Mouse (Mus musculus) CH12.LX (cell line): ENCODE measurements around the gene App. TPM values are rescaled to one million over a fixed set of nuclear protein-coding genes. Genes with fewer than 3 reads are reported as not detected.

Experiments used
- DNase-seq: peaks from one replicate; pipeline ENCODE4 v3.0.0-alpha.2; 2013; ENCODE audit errors: extremely low read depth
- H3K27ac ChIP-seq: 2 replicates; pipeline ENCODE4 v1.5.1; 2012; ENCODE audit warnings: low read depth, mild to moderate bottlenecking, control low read depth, moderate library complexity; ENCODE audit not compliant: insufficient read depth
- H3K27me3 ChIP-seq: replicated peaks from 2 replicates; pipeline ENCODE3; 2012; ENCODE audit warnings: inconsistent platforms
- H3K36me3 ChIP-seq, 2 experiments: replicated peaks in 1 of 2; 2 replicates each; pipeline versions ENCODE3 to v1.6.1; 2012; ENCODE audit warnings: inconsistent platforms in 1 of 2, low read length in 1 of 2, mild to moderate bottlenecking in 1 of 2, mixed read lengths in 1 of 2, moderate library complexity in 1 of 2; ENCODE audit not compliant: control insufficient read depth in 1 of 2, insufficient read depth in 1 of 2
- H3K4me1 ChIP-seq, 2 experiments: 2 replicates each; pipeline ENCODE4 v1.6.1; 2012; ENCODE audit warnings: inconsistent platforms in 1 of 2, moderate library complexity in 1 of 2; ENCODE audit not compliant: insufficient read depth in 2 of 2, control insufficient read depth in 1 of 2
- H3K4me2 ChIP-seq: 2 replicates; pipeline ENCODE4 v1.6.1; 2012; ENCODE audit warnings: low read depth, mild to moderate bottlenecking, control low read depth; ENCODE audit not compliant: poor library complexity, insufficient read depth, severe bottlenecking
- H3K4me3 ChIP-seq, 3 experiments: fragments of 150-350 bp in 1 of 3; sonication (generic) in 1 of 3; replicated peaks in 1 of 3; 2 replicates each; pipeline versions ENCODE3 to v1.5.1; 2011 to 2012; ENCODE audit warnings: low read depth in 2 of 3, low read length in 2 of 3, mild to moderate bottlenecking in 2 of 3, moderate library complexity in 2 of 3, control low read depth in 1 of 3, improper control_type of control experiment in 1 of 3, inconsistent platforms in 1 of 3, mixed read lengths in 1 of 3; ENCODE audit not compliant: poor library complexity in 1 of 3
- H3K79me2 ChIP-seq: replicated peaks from 2 replicates; pipeline ENCODE4 v1.6.1; 2012; ENCODE audit warnings: mild to moderate bottlenecking, moderate library complexity; ENCODE audit not compliant: control insufficient read depth, poor library complexity, insufficient read depth, severe bottlenecking; ENCODE audit errors: extremely low read depth
- H3K9ac ChIP-seq: 2 replicates; pipeline ENCODE4 v1.6.1; 2012; ENCODE audit warnings: low read depth, mild to moderate bottlenecking, control low read depth, moderate library complexity; ENCODE audit not compliant: insufficient read depth
- H3K9me3 ChIP-seq: replicated peaks from 2 replicates; pipeline ENCODE3; 2012; ENCODE audit warnings: low read length, inconsistent platforms, mixed read lengths
- BHLHE40 ChIP-seq: IDR thresholded peaks from 2 replicates; pipeline ENCODE4 v1.6.1; 2011; ENCODE audit warnings: mild to moderate bottlenecking, low read depth, low read length, improper control_type of control experiment
- CHD1 ChIP-seq: IDR thresholded peaks from 2 replicates; pipeline ENCODE4 v1.6.1; 2012; ENCODE audit warnings: low read depth, low read length, improper control_type of control experiment, inconsistent platforms
- CHD2 ChIP-seq: IDR thresholded peaks from 2 replicates; pipeline ENCODE4 v1.6.1; 2011; ENCODE audit warnings: low read length, improper control_type of control experiment
- ELF1 ChIP-seq: IDR thresholded peaks from 2 replicates; pipeline ENCODE4 v1.6.1; 2014; ENCODE audit warnings: low read depth, mild to moderate bottlenecking, inconsistent platforms, low read length, improper control_type of control experiment
- GABPA ChIP-seq: IDR thresholded peaks from 2 replicates; pipeline ENCODE4 v1.6.1; 2012; ENCODE audit warnings: low read depth, low read length, improper control_type of control experiment, inconsistent platforms; ENCODE audit not compliant: insufficient replicate concordance
- HCFC1 ChIP-seq: IDR thresholded peaks from 2 replicates; pipeline ENCODE4 v1.6.1; 2012; ENCODE audit warnings: low read depth, mild to moderate bottlenecking, inconsistent platforms, low read length, improper control_type of control experiment
- IRF4 ChIP-seq: IDR thresholded peaks from 2 replicates; pipeline ENCODE4 v1.6.1; 2014; ENCODE audit warnings: low read depth, mild to moderate bottlenecking, inconsistent platforms, low read length, improper control_type of control experiment
- JUN ChIP-seq: IDR thresholded peaks from 2 replicates; pipeline ENCODE4 v1.6.1; 2011; ENCODE audit warnings: low read depth, mild to moderate bottlenecking, low read length, improper control_type of control experiment, moderate library complexity; ENCODE audit not compliant: insufficient read depth
- JUND ChIP-seq: conservative IDR thresholded peaks from 2 replicates; pipeline ENCODE4 v1.6.1; 2011; ENCODE audit warnings: low read depth, low read length, improper control_type of control experiment
- MAFK ChIP-seq: IDR thresholded peaks from 2 replicates; pipeline ENCODE4 v1.6.1; 2011; ENCODE audit warnings: low read length, improper control_type of control experiment; ENCODE audit not compliant: insufficient replicate concordance
- MAX ChIP-seq: IDR thresholded peaks from 2 replicates; pipeline ENCODE4 v1.6.1; 2011; ENCODE audit warnings: low read length, improper control_type of control experiment
- MAZ ChIP-seq: IDR thresholded peaks from 2 replicates; pipeline ENCODE4 v1.6.1; 2012; ENCODE audit warnings: low read depth, mild to moderate bottlenecking, inconsistent platforms, low read length, improper control_type of control experiment, moderate library complexity
- MEF2A ChIP-seq: IDR thresholded peaks from 2 replicates; pipeline ENCODE4 v1.6.1; 2014; ENCODE audit warnings: low read depth, mild to moderate bottlenecking, inconsistent platforms, low read length, improper control_type of control experiment, borderline replicate concordance
- MXI1 ChIP-seq: IDR thresholded peaks from 2 replicates; pipeline ENCODE4 v1.6.1; 2011; ENCODE audit warnings: mild to moderate bottlenecking, low read depth, low read length, improper control_type of control experiment
- MYC ChIP-seq: IDR thresholded peaks from 2 replicates; pipeline ENCODE4 v1.6.1; 2011; ENCODE audit warnings: low read depth, mild to moderate bottlenecking, improper control_type of control experiment, low read length
- NELFE ChIP-seq: IDR thresholded peaks from 2 replicates; pipeline ENCODE4 v1.6.1; 2011; ENCODE audit warnings: low read depth, low read length, improper control_type of control experiment
- POLR2A ChIP-seq: IDR thresholded peaks from 2 replicates; pipeline ENCODE4 v1.6.1; 2011; ENCODE audit warnings: low read depth, mild to moderate bottlenecking, improper control_type of control experiment, low read length
- RAD21 ChIP-seq: IDR thresholded peaks from 2 replicates; pipeline ENCODE4 v1.6.1; 2011; ENCODE audit warnings: low read depth, mild to moderate bottlenecking, low read length, improper control_type of control experiment, moderate library complexity
- RCOR1 ChIP-seq: conservative IDR thresholded peaks from 2 replicates; pipeline ENCODE4 v1.6.1; 2012; ENCODE audit warnings: low read depth, mild to moderate bottlenecking, inconsistent platforms, low read length, improper control_type of control experiment
- TBP ChIP-seq: conservative IDR thresholded peaks from 2 replicates; pipeline ENCODE4 v1.6.1; 2011; ENCODE audit warnings: low read depth, low read length, improper control_type of control experiment
- TCF12 ChIP-seq: IDR thresholded peaks from 2 replicates; pipeline ENCODE4 v1.6.1; 2014; ENCODE audit warnings: low read depth, mild to moderate bottlenecking, inconsistent platforms, low read length, improper control_type of control experiment
- USF1 ChIP-seq: IDR thresholded peaks from 2 replicates; pipeline ENCODE4 v1.6.1; 2014; ENCODE audit warnings: low read depth, mild to moderate bottlenecking, inconsistent platforms, low read length, improper control_type of control experiment
- ZC3H11A ChIP-seq: IDR thresholded peaks from 2 replicates; pipeline ENCODE4 v1.6.1; 2012; ENCODE audit warnings: low read depth, mild to moderate bottlenecking, inconsistent platforms, low read length, improper control_type of control experiment
- ZMIZ1 ChIP-seq: IDR thresholded peaks from 2 replicates; pipeline ENCODE4 v1.6.1; 2012; ENCODE audit warnings: low read depth, mild to moderate bottlenecking, inconsistent platforms, low read length, improper control_type of control experiment
- ZNF384 ChIP-seq: IDR thresholded peaks from 2 replicates; pipeline ENCODE4 v1.6.1; 2012; ENCODE audit warnings: low read depth, low read length, improper control_type of control experiment, inconsistent platforms
- dilution Hi-C: fragments of 300-500 bp; cut with MboI; formaldehyde crosslinking; loops from 2 replicates; pipeline ENCODE4 v1.14.3; 2020; ENCODE audit warnings: low sequenced_read_pairs; ENCODE audit not compliant: extremely low pct_unique_long_range_greater_than_20kb, extremely low pct_ligation_motif_present
- in situ Hi-C: fragments of 300-500 bp; cut with MboI; formaldehyde crosslinking; loops from 3 replicates; pipeline ENCODE4 v1.14.3; 2019; ENCODE audit warnings: low sequenced_read_pairs, low pct_ligation_motif_present, low pct_unique_long_range_greater_than_20kb, mixed read lengths
- polyA plus RNA-seq: library from polyadenylated mRNA; unstranded; fragments of >175 nt; gene quantifications from 2 replicates; pipeline ENCODE4 v1.2.1, GENCODE M21; 2012; ENCODE audit warnings: low read depth; ENCODE audit not compliant: insufficient read length
- total RNA-seq, 2 experiments: library from RNA; depleted of rRNA; stranded (reverse); fragments of 300-350 nt in 1 of 2; fragments of >200 nt in 1 of 2; gene quantifications; 2 replicates each; pipeline ENCODE4 v1.2.3; 2012 to 2014

The App gene
- total and polyA plus RNA-seq, 3 experiments, result 31.1 to 99.2 (median 84.1) TPM

- dilution Hi-C loops, result no loop called here
Measured at GRCm38 (mm10) chr16:85195622-85196021, 22.1 kb upstream of the App start.

GRCm38 (mm10) chr16:85195167-85195566 is 21.6 kb upstream of the App start:
- Histone ChIP-seq H3K9ac (no peak overlapping the region), H3K9me3 (no peaks in the 10 kb centered on the region), H3K4me1 (peaks cover 0 to 4% of the 10 kb centered on the region in 2 experiments; a peak in 1 of 4 replicates), H3K36me3 (no peaks in the 10 kb centered on the region), H3K27me3 (no peaks in the 10 kb centered on the region), H3K79me2 (no peaks in the 10 kb centered on the region), H3K27ac (no peak overlapping the region), H3K4me3 (no peak overlapping the region), H3K4me2 (no peak overlapping the region)
- no peak for DNase-seq
- dilution Hi-C loops, result no loop called here
- TF ChIP-seq MAFK, result no peak
- no peak for TF ChIP-seq MYC
- TF ChIP-seq RAD21, result no peak
- TF ChIP-seq POLR2A, result no peak
- TF ChIP-seq IRF4, result no peak
- no peak for TF ChIP-seq GABPA
- TF ChIP-seq MEF2A, result no peak
- TF ChIP-seq ZNF384, result no peak
- no peak for TF ChIP-seq JUN
- TF ChIP-seq NELFE, result no peak
- TF ChIP-seq ZC3H11A, result no peak
- no peak for TF ChIP-seq MAX
- no peak for TF ChIP-seq MAZ
- TF ChIP-seq HCFC1, result no peak
- in situ Hi-C loops, result no loop called here

More at GRCm38 (mm10) chr16:85195622-85196021, 22.1 kb upstream of the App start:
- Histone ChIP-seq H3K27me3 (no peaks in the 10 kb centered on the region), H3K36me3 (no peaks in the 10 kb centered on the region), H3K9me3 (no peaks in the 10 kb centered on the region), H3K9ac (no peak overlapping the region), H3K27ac (no peak overlapping the region), H3K4me3 (no peak overlapping the region), H3K79me2 (no peaks in the 10 kb centered on the region), H3K4me2 (no peak overlapping the region), H3K4me1 (peaks cover 0 to 4% of the 10 kb centered on the region in 2 experiments; a peak in 1 of 4 replicates)
- in situ Hi-C loops, result no loop called here
- no peak for DNase-seq
- TF ChIP-seq BHLHE40 (no peak), TCF12 (no peak), TBP (no peak), IRF4 (no peak), ELF1 (no peak), JUN (no peak), USF1 (no peak), CHD2 (no peak), RAD21 (no peak), MAFK (no peak), CHD1 (no peak), MAZ (no peak), ZMIZ1 (no peak), MXI1 (no peak), RCOR1 (no peak), ZC3H11A (no peak), HCFC1 (no peak), JUND (no peak)
